Mouse (Mus musculus) telencephalon, adult 2 months (tissue): ENCODE measurements around the gene Gm43638.
"Not testable (repeated sequence)": the region's sequence is repeated elsewhere in the genome, so short reads cannot be mapped to it uniquely, and the experiment has no call there.

ENCODE experiments used
- DNase-seq: peaks from one replicate; pipeline ENCODE4 v3.0.0-alpha.2; 2011; ENCODE audit warnings: low read depth, low spot score

Gene Gm43638

DNA sequence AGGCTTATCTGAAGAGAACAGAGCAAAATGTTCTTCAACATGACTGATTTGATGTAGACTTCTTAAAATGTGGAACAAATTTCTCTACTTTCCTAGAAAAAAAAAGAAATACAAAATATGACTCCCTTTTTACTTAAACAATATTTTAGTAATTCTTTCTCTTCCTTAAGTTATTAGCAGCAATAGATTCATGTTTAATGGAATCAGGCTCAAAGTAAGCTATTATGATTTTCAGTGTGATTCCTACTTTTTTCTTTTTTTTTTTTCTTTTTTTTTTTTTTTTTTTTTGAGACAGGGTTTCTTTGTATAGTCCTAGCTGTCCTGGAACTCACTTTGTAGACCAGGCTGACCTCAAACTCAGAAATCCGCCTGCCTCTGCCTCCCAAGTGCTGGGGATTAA lies at the start of gene Gm43638:
Gm43638 (minus strand) TSS at position 101 of the 400 bp plus-strand sequence.
- not testable (repeated sequence) for DNase-seq

DNA sequence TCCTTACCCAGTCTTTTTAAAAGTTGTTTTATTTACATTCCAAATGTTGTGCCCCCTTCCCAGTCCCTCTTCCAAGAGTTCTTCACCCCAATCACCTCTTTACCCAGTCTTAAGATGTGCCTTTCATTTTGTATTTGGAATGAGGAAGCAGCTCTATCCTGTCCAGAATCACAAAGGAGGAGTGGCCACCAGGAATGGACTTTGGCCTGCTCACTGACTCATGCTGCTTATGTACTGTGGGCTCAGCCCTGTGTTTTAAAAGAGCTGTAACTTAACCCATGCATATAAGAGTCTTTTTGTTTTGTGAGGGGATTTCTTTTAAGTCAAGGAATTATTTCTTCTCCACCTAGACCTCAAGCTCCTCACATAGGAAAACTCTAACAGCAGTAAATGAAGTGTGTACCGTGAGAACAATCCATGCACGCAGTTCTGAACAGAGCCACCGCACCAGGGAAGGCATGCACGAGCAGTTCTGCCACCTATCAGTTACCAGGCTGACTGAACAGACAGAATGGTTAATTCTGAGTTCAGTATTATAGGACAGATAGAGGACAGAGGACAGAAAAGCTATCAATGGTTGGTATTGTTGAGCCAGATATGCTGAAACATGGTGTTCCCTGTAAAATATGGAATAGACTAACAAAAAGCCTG lies 49.5 kb upstream of the Gm43638 start:
- no peak for DNase-seq

DNA sequence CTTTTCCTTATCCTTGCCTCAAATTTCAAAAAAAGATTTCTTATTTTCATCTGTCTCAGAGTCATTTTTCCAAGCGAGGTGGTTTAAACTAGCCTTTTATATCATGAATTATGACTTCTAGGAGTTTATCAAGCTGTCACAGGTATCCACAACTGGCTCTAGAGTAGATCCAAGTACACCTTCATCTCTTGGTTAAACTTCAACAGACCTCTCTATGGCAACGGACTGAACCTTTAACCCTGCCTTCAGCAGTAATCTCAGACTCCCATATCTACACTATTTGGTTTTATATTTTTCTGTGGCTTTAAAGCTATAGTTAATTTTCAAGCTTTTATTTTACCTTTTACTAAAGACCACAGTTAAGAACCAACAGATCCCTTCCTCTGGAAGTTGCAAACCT lies 45.7 kb upstream of the Gm43638 start:
- no peak for DNase-seq

- DNase-seq = not testable (repeated sequence)
These were observed 37.0 kb upstream of the Gm43638 start for GRCm38 (mm10) chr5:87523561-87523960.

GRCm38 (mm10) chr5:87505776-87506458 lies 19.3 kb upstream of the Gm43638 start:
- peak; percentile 2 for DNase-seq

DNA sequence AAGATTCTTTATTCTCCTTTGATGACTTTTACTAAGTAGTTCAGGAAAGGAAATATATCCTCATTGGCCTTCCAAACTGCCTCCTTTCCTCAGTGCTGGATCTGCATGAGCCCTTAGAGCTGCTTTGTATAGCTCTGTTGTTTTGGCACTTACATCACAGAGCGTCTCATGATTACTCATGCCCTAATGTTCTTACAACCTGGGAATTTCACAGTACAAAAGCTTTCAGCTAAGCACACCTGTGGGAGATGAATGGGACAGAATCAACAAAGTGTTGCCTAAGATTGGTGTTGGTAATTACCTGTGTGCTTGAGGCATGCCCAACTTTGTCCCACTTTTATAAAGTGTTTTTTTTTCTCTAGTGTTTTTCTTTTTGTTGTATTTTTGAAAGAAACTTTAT lies 16.1 kb upstream of the Gm43638 start:
- no peak for DNase-seq

DNA sequence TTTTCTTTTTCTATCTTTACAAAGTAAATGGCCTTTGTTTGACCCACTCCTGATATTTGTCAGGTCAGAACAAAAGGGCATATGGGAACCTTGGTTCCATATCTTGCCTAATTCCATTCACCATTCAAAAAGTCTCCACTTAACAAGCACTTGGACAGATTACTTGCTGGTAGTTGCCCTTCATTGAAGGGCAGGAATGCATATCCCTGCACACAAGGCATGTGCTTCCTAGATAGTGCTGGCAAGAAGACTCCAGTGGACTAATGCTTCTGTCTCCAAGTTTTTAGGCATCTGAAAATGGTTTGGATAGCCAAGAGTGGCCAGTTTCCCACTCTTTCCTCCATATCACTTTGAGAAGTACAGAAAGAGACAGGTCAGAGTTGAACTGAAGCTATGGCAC lies 12.7 kb upstream of the Gm43638 start:
- no peak for DNase-seq

DNA sequence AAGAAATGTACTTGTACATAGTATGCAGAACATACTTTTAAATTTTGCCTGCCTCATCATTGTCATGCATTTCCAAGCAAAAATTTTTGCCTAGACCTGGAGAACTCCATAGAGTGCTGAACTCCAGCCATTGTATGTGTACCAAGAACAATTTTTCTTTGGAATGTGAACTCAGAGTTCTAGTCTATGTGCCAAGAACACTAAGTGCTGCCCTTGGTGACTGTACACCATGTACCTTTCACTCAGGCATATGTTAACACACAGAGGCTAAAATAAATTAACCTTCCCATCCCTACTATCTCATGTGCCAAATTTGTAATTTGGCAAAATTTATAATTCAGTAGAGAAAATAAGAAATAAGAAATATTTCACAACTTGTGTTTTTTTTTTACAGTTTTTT lies 12.3 kb upstream of the Gm43638 start:
- DNase-seq = no peak

- no peak for DNase-seq
These were observed 4.2 kb upstream of the Gm43638 start, which contains the start of gene Ugt2a1 for GRCm38 (mm10) chr5:87490771-87491170. Ugt2a1 (minus strand) TSS chr5:87490871.

- DNase-seq = no peak
These were observed 4.4 kb downstream of the Gm43638 start, which contains the start of gene Ugt2a2 for GRCm38 (mm10) chr5:87482160-87482559. Ugt2a2 (minus strand) TSS chr5:87482260.

DNA sequence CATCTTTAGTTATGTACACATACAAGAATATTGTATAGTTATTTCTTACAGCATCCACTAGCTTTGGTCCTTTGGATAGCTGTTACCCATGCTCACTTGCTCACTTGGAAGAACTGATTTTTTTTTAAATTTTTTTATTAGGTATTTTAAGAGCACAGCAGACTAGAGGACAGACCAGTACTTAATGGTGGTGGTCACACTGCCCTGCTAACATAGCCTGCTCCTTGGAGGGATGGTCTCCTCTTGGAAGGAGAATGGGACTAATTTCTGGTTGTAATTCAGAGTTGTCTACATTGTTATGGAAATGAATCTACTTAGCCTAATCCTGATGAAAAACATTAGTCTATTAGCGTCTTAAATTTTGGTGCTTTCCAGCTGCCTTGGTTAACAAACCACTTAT lies 27.8 kb downstream of the Gm43638 start:
- no peak for DNase-seq

DNA sequence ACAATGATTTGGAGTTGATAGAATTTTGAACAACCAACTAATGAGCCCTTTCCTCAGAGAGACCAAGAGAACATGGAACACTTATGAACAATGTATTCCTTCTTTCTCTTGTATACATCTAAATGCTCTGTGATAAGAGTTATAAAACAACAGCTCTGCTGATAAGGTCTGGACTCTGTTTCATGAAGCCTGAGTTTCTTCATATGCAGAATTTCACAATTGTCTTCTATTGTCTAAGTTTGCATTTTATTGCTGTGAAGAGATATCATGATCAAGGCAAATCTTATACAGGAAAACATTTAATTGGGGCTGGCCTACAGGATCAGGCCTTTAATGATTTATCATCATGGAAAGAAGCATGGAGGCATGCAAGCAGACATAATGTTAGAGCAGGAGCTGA lies 28.9 kb downstream of the Gm43638 start:
- DNase-seq = no peak

DNA sequence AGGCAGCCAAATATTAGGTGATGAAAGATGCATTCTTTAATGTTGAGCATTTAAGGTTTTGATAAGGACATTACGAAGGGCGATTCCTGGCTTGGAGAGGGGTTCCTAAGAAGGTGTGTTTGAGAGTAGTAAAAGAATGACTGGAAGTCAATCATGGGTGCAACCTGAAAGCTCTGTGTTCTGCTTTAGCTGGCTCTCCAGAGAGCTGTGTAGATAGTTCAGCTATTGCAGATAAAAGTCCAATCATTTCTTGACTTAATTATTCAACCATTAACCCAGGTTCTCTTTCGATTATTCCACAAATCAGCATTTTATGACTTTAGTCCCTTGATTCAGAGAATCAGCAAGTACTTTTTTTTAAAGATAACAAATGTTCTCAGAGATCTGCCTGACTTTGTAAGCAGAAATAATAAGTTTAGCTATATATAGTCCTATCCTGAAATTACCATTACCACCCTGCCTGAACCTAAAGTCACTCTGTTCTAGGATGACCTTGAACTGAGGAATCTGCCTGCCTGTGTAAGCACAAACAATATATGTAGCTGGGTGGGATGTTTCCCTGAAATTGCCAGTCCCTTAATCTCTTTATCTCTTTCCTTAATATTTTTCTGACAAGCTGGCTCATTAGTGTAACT lies 30.3 kb downstream of the Gm43638 start:
- DNase-seq = no peak

- DNase-seq = no peak
These were observed 31.1 kb downstream of the Gm43638 start for GRCm38 (mm10) chr5:87455519-87455918.

DNA sequence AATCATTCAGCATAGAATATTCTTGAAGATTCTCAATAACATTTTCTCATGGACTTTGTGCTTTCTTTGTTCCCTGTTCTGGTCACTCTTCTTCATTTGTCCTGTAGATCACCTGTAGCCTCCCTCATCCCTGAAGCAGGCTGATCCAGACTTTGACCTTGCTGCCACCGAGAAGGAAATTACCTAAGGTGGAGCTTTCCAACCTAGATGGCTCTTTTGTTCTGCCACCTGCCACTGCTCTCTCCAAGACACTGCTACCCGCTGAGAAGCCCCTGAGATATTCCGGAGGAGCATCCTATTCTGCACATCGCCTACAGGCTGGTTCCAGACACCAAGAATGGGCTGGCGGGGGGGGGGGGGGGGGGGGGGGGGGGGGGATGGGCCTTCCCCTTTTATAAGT lies 34.1 kb downstream of the Gm43638 start:
- not testable (repeated sequence) for DNase-seq

- no peak for DNase-seq
These were observed 50.3 kb downstream of the Gm43638 start for GRCm38 (mm10) chr5:87436264-87436663.

GRCm38 (mm10) chr5:87425676-87426075 lies 60.9 kb downstream of the Gm43638 start:
- no peak for DNase-seq

DNA sequence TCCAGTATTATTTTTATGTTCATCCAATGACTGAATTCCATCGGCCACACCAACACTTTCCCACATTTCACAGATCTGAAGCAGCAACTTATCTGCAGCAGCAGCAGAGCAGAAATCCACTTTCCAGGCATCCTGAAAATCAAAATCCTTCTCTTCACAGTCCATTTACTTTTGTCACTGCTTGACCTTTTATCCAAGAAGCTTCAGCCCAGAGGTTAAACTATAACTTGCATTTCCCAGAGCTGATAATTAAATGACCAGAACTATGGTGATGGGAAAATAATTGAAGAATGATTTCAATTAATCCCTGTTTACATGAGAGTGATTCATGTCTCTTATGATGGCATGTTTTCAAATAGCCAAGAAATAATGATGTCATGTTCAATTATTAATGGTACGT lies 62.6 kb downstream of the Gm43638 start, which contains the start of gene Ugt2b38:
Ugt2b38 (minus strand) TSS at position 163 of the 400 bp plus-strand sequence.
- DNase-seq = not testable (repeated sequence)
